ENCODE assay signal across 22 mouse cellular contexts in the genomic region with DNA sequence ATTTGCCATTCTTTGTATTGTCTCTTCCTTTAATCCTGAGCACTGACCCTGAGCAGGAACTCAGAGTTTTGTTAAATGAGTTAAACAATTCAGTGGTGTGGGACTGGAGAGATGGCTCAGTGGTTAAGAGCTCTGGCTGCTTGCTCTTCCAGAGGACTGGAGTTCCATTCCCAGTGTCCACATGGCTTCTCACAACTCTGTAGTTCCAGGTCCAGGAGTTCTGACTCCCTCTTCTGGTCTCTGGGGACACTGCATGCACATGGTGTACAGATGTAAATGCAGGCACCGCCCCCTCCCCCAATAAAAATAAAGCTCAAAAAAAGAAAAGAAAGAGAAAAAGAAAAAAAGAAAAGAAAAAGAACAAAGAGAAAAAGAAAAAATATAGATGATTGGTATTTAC. TPM values are rescaled to one million over a fixed set of nuclear protein-coding genes. Genes with fewer than 3 reads are reported as not detected.
DNase-seq lines count a peak whose midpoint lies in the region; ATAC-seq and TF ChIP-seq lines count a peak whose summit lies in the region.
"Had no signal": no experiment of that assay in that cellular context is flagged by ENCODE, and none has a peak within 500 bp of the region (broad histone marks: within the 10 kb centered on the region; RNA-seq: fewer than 3 reads in every experiment).

No protein-coding gene starts in this region.

- no peak for TF ChIP-seq EP300 in ES-Bruce4 (IDR thresholded peaks at IDR 0.05; ENCODE audit: insufficient read depth, low read depth, low read length)
- no peak for TF ChIP-seq EP300 in stomach, postnatal 0 days (optimal IDR thresholded peaks at IDR 0.05)

- H3K79me2 ChIP-seq in liver, adult 2 months (ENCODE audit: control insufficient read depth, insufficient read depth, low read length) = no peaks in the 10 kb centered on the region

- H3K9ac ChIP-seq in liver, adult 2 months (ENCODE audit: low read depth, low read length) = no peak overlapping the region
- no peak overlapping the region for H3K9ac ChIP-seq in ES-Bruce4 (ENCODE audit: low read depth, poor library complexity, severe bottlenecking)
- H3K9ac ChIP-seq in stomach, postnatal 0 days (ENCODE audit: low read length) = no peak overlapping the region
- H3K9ac ChIP-seq: embryonic facial prominence, embryonic 12.5 days; forebrain, embryonic 15.5 days; heart, embryonic 15.5 days; hindbrain, embryonic 13.5 days had no signal

- H3K4me1 ChIP-seq in liver, adult 2 months (ENCODE audit: control insufficient read depth, insufficient read depth, low read length) = no peaks in the 10 kb centered on the region
- no peaks in the 10 kb centered on the region for H3K4me1 ChIP-seq in ES-Bruce4 (ENCODE audit: control insufficient read depth, insufficient read depth, low read length)
- H3K4me1 ChIP-seq in stomach, postnatal 0 days (replicated peaks; ENCODE audit: control insufficient read depth, insufficient read depth) = no peaks in the 10 kb centered on the region
- H3K4me1 ChIP-seq: embryonic facial prominence, embryonic 12.5 days; forebrain, embryonic 15.5 days; heart, embryonic 15.5 days; hindbrain, embryonic 13.5 days had no signal

- H3K36me3 ChIP-seq in liver, adult 2 months (ENCODE audit: control insufficient read depth, insufficient read depth, low read length) = no peaks in the 10 kb centered on the region
- no peaks in the 10 kb centered on the region for H3K36me3 ChIP-seq in ES-Bruce4 (ENCODE audit: control insufficient read depth, insufficient read depth, low read length, poor library complexity, severe bottlenecking)
- H3K36me3 ChIP-seq in stomach, postnatal 0 days (ENCODE audit: control insufficient read depth, insufficient read depth, low read length) = no peaks in the 10 kb centered on the region
- H3K36me3 ChIP-seq: embryonic facial prominence, embryonic 12.5 days; forebrain, embryonic 15.5 days; heart, embryonic 15.5 days; hindbrain, embryonic 13.5 days had no signal

- TF ChIP-seq CTCF in liver, adult 2 months (IDR thresholded peaks at IDR 0.05; ENCODE audit: low read depth, low read length) = peak; percentile 5; the same call in 1 of the 2 replicates
- TF ChIP-seq CTCF in ES-Bruce4 (IDR thresholded peaks at IDR 0.05; ENCODE audit: low read depth, low read length) = peak; percentile 23
- TF ChIP-seq CTCF in stomach, postnatal 0 days (IDR thresholded peaks at IDR 0.05; ENCODE audit: low read depth) = 0 out of 2 replicates have a peak, but pooled peaks have one; percentile 19

- ATAC-seq in stomach, postnatal 0 days (ENCODE audit: low FRiP score, low TSS enrichment) = no peak
- ATAC-seq: forebrain, embryonic 15.5 days; hindbrain, postnatal 0 days had no signal

- 93% methylated on average over 1 of the region's 1 CpGs for WGBS in liver, adult 2 months
- 95% methylated on average over 1 of the region's 1 CpGs for WGBS in stomach, postnatal 0 days

- DNase-seq in liver, adult 2 months (ENCODE audit: extremely low read depth, low read depth, low spot score) = no peak
- DNase-seq in liver (no peak), R1 (ENCODE audit: low read depth, low spot score) (peak; percentile 81)
- DNase-seq in stomach, postnatal 0 days (ENCODE audit: low spot score) = no peak
- DNase-seq in cerebellum, adult 9-10 months = no peak
- no peak for DNase-seq in kidney, adult 8-10 months
- DNase-seq: adrenal gland, adult 2 months; adrenal gland, postnatal 25 days; cerebellum, adult 2 months; cerebellum, postnatal 25 days; gastrocnemius, postnatal 10 days; heart, adult 18-20 months; heart, postnatal 14 days had no signal

- TF ChIP-seq POLR2A in liver, adult 2 months (IDR thresholded peaks at IDR 0.05; ENCODE audit: extremely low read depth, insufficient read depth, low read length) = no peak
- no peak for TF ChIP-seq POLR2A in ES-Bruce4 (IDR thresholded peaks at IDR 0.05; ENCODE audit: insufficient read depth, low read length)

- H3K27me3 ChIP-seq in liver, adult 2 months (ENCODE audit: control insufficient read depth, insufficient read depth, low read length) = no peaks in the 10 kb centered on the region
- H3K27me3 ChIP-seq in ES-Bruce4 (ENCODE audit: control insufficient read depth, insufficient read depth, low read length, poor library complexity, severe bottlenecking) = no peaks in the 10 kb centered on the region
- H3K27me3 ChIP-seq in stomach, postnatal 0 days (ENCODE audit: control insufficient read depth, insufficient read depth, low read length) = no peaks in the 10 kb centered on the region
- H3K27me3 ChIP-seq: embryonic facial prominence, embryonic 12.5 days; forebrain, embryonic 15.5 days; heart, embryonic 15.5 days; hindbrain, embryonic 13.5 days had no signal

- no peaks in the 10 kb centered on the region for H3K9me3 ChIP-seq in ES-Bruce4 (replicated peaks; ENCODE audit: control insufficient read depth, insufficient read depth, low read length, poor library complexity, severe bottlenecking)
- no peaks in the 10 kb centered on the region for H3K9me3 ChIP-seq in stomach, postnatal 0 days (ENCODE audit: control insufficient read depth, low read length)
- H3K9me3 ChIP-seq: embryonic facial prominence, embryonic 12.5 days; forebrain, embryonic 15.5 days; heart, embryonic 15.5 days had no signal

- no peak overlapping the region for H3K4me2 ChIP-seq in stomach, postnatal 0 days (replicated peaks; ENCODE audit: low read depth)
- H3K4me2 ChIP-seq: embryonic facial prominence, embryonic 12.5 days; forebrain, embryonic 15.5 days; heart, embryonic 11.5 days; heart, embryonic 15.5 days; hindbrain, embryonic 13.5 days had no signal

- H3K4me3 ChIP-seq in liver, adult 2 months (ENCODE audit: insufficient read depth, low read depth, low read length) = no peak overlapping the region
- H3K4me3 ChIP-seq in ES-Bruce4 (ENCODE audit: low read depth, low read length) = no peak overlapping the region
- H3K4me3 ChIP-seq in stomach, postnatal 0 days (ENCODE audit: low read depth, low read length) = no peak overlapping the region
- H3K4me3 ChIP-seq: embryonic facial prominence, embryonic 12.5 days; forebrain, embryonic 15.5 days; heart, embryonic 15.5 days; hindbrain, embryonic 13.5 days had no signal

- H3K27ac ChIP-seq in liver, adult 2 months (replicated peaks; ENCODE audit: insufficient read depth, low read depth, low read length) = no peak overlapping the region
- no peak overlapping the region for H3K27ac ChIP-seq in ES-Bruce4 (ENCODE audit: insufficient read depth, low read length)
- no peak overlapping the region for H3K27ac ChIP-seq in stomach, postnatal 0 days (replicated peaks)
- H3K27ac ChIP-seq: embryonic facial prominence, embryonic 12.5 days; forebrain, embryonic 15.5 days; heart, embryonic 15.5 days; hindbrain, embryonic 13.5 days; hindbrain, postnatal 0 days had no signal

RNA-seq across cellular contexts. Expression of gene Nr5a2, which starts 43.6 kb away (rescaled TPM):
- 37.7 and 41.5 TPM in 2 replicates for total RNA-seq in liver, adult 2 months (2014; rRNA removed)
- polyA plus RNA-seq in liver, adult 2 months (2012; rRNA removed) = 21.4 and 24.0 TPM in 2 replicates
- polyA plus RNA-seq in ES-Bruce4 (2011; ENCODE audit: insufficient read depth, insufficient read length, low read depth, missing spikeins) = 32.7 and 33.9 TPM in 2 replicates
- 0.48 and 0.51 TPM in 2 replicates for polyA plus RNA-seq in stomach, postnatal 0 days (2015; fragmentation: Nextera tagmentation; extraction: Ambion mirVana)
- total RNA-seq: hematopoietic stem cell, adult 5-6 weeks had no signal
- polyA plus RNA-seq: cortical plate, adult 2 months had no signal

Comparison
In these comparisons a context has a peak if more than half of its experiments do, and no peak if none do; other contexts are left out.
1. RNA of gene Nr5a2, which starts 43.6 kb away (polyA plus RNA-seq): 32.7 to 33.9 TPM in ES-Bruce4 and 21.4 to 24.0 TPM in liver, adult 2 months; 0.48 to 0.51 TPM in stomach, postnatal 0 days; every median in the first group is over 10 times any median in the second.
2. Peak in every context shown above with its lines, with median percentiles within 50 percentile points of each other: CTCF ChIP-seq.